Mouse (Mus musculus) midbrain, embryonic 15.5 days (tissue): ENCODE results near the gene Chpf. TPM values are rescaled to one million over a fixed set of nuclear protein-coding genes. Genes with fewer than 3 reads are reported as not detected.

Experiments
- ATAC-seq: fragments of 200-750 bp; cut with Nextera tagmentation; replicated peaks from 2 replicates; pipeline ENCODE4 v1.8.0; 2017; ENCODE audit warnings: moderate TSS enrichment
- H3K27ac ChIP-seq: fragments of 300-500 bp; sonication (generic); 2 replicates; pipeline ENCODE4 v1.5.1; 2015; ENCODE audit warnings: mild to moderate bottlenecking, inconsistent platforms
- H3K27me3 ChIP-seq: fragments of 300-500 bp; sonication (generic); replicated peaks from 2 replicates; pipeline ENCODE4 v1.6.1; 2015; ENCODE audit warnings: inconsistent platforms
- H3K36me3 ChIP-seq: fragments of 300-500 bp; sonication (generic); replicated peaks from 2 replicates; pipeline ENCODE4 v1.6.1; 2015; ENCODE audit warnings: inconsistent platforms
- H3K4me1 ChIP-seq: fragments of 300-500 bp; sonication (generic); 2 replicates; pipeline ENCODE4 v1.6.1; 2015; ENCODE audit warnings: inconsistent platforms
- H3K4me2 ChIP-seq: fragments of 300-500 bp; sonication (generic); 2 replicates; pipeline ENCODE4 v1.6.1; 2015; ENCODE audit warnings: inconsistent platforms, mild to moderate bottlenecking, moderate library complexity
- H3K4me3 ChIP-seq: fragments of 300-500 bp; sonication (generic); 2 replicates; pipeline ENCODE4 v1.5.1; 2015; ENCODE audit warnings: mild to moderate bottlenecking, inconsistent platforms
- H3K9ac ChIP-seq: fragments of 300-500 bp; sonication (generic); 2 replicates; pipeline ENCODE4 v1.6.1; 2015; ENCODE audit warnings: mild to moderate bottlenecking, inconsistent platforms
- H3K9me3 ChIP-seq: fragments of 300-500 bp; sonication (generic); 2 replicates; pipeline ENCODE4 v1.6.1; 2016; ENCODE audit warnings: inconsistent platforms
- WGBS: fragments of 180-500 bp; shearing (Covaris S2); methylation state at CpG from one replicate; pipeline ENCODE4 v1.1.7; 2015; ENCODE audit warnings: mixed read lengths; 5-methylcytosine and 5-hydroxymethylcytosine counted together
- polyA plus RNA-seq: library from polyadenylated mRNA; unstranded; fragments of >200 nt; fragmentation: Nextera tagmentation; extraction: Ambion mirVana; gene quantifications from 2 replicates; pipeline ENCODE4 v1.2.1, GENCODE M21; 2015

The Chpf gene
- polyA plus RNA-seq, 1 experiment from 2014 or later = 42.3 TPM

DNA sequence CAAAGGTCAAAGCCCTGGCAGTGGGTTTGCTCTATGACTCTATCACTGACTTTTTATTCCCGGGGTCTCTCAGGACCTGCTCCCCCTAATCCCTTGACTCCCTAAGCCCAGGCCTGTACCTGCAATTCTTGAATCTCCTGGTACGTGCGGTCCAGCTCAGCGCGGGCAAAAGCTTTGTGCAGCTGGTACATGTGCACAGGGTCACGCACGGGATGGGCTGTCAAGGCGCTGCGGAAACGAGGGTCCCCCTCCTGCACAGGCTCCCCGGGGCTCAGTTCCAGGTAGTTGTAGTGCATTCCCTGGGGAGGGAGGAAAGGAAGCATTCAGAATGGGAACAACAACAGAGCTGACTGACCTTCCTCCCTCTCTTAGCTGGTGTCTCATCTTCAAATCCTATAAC, 2.7 kb downstream of the Chpf start:
- Histone ChIP-seq H3K36me3 (peaks cover 34% of the 10 kb centered on the region), H3K9ac (no peak overlapping the region), H3K4me1 (peaks cover 40% of the 10 kb centered on the region), H3K27ac (no peak overlapping the region), H3K4me2 (no peak overlapping the region), H3K9me3 (no peaks in the 10 kb centered on the region), H3K27me3 (no peaks in the 10 kb centered on the region), H3K4me3 (no peak overlapping the region)
- 89% methylated on average over 11 of the region's 11 CpGs for WGBS
- ATAC-seq = no peak

DNA sequence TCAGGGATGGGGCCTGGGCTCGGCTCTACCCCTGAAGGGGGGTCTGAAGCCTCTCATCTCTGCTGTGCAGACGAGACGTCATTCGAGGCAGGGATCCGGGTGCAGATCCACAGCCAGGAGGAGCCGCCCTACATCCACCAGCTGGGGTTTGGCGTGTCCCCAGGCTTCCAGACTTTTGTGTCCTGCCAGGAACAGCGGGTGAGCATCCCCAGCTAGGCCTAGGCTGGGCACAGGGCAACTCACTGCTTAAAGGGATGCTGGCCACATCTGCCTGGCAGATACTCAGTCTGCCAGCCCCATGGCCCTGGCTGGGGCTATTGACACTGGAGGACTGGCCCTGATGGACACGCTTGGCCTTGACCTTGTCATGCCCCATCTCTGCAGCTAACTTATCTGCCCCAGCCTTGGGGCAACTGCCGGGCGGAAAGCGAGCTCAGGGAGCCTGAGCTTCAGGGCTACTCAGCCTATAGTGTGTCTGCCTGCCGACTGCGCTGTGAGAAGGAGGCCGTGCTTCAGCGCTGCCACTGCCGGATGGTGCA, 9.8 kb downstream of the Chpf start:
- Histone ChIP-seq H3K9ac (no peak overlapping the region), H3K4me2 (no peak overlapping the region), H3K27ac (no peak overlapping the region), H3K36me3 (peaks cover 17% of the 10 kb centered on the region; the same call in 1 of the 2 replicates), H3K9me3 (no peaks in the 10 kb centered on the region), H3K27me3 (no peaks in the 10 kb centered on the region; the same call in 1 of the 2 replicates), H3K4me3 (no peak overlapping the region), H3K4me1 (peaks cover 22% of the 10 kb centered on the region)
- 79% methylated on average over 17 of the region's 17 CpGs for WGBS
- ATAC-seq = no peak

DNA sequence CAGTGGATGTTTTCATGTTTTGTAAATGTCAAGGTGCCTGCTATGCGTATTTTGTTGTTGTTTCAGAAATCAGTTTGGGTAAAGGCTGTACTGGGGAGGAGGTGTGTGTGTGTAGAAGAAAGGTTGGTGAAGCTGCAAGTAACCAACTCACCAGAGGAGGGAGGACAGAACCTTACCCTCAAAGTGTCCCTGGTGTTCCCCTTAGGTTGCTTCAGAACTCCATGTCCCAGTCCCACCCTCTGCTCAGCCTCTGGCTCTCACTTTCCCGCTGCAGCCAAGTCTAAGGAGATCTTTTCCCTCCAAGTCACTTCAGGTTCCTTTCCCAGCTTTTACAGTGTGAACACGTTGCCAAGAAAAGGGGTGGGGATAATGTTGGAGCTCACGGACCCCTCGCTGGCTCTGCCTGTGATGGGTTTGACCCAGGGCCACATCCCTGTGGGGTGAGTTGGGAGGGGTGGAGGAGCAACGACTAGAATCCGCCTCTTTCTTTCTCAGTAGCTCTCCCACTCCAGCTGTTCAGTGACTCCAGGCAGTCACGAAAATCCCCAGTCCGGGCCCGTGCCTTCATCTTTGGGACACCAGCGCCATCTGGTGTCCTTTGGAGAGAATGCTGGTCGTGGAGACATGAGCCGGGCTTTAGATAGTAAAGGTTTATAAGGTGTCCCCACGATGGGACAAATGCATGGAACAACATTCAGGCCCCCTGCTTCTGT, 11.7 kb downstream of the Chpf start:
- H3K36me3 ChIP-seq = peaks cover 5% of the 10 kb centered on the region; the same call in 1 of the 2 replicates
- H3K4me1 ChIP-seq = peaks cover 27% of the 10 kb centered on the region
- peak overlapping the region; percentile 53; the same call in 1 of the 2 replicates for H3K27ac ChIP-seq
- no peaks in the 10 kb centered on the region for H3K9me3 ChIP-seq
- no peak overlapping the region for H3K4me3 ChIP-seq
- 6% methylated on average over 14 of the region's 14 CpGs for WGBS
- peak; percentile 71 for ATAC-seq
- no peak overlapping the region for H3K4me2 ChIP-seq
- peak overlapping the region; percentile 15; the same call in 1 of the 2 replicates for H3K9ac ChIP-seq
- H3K27me3 ChIP-seq = no peaks in the 10 kb centered on the region; the same call in 1 of the 2 replicates

DNA sequence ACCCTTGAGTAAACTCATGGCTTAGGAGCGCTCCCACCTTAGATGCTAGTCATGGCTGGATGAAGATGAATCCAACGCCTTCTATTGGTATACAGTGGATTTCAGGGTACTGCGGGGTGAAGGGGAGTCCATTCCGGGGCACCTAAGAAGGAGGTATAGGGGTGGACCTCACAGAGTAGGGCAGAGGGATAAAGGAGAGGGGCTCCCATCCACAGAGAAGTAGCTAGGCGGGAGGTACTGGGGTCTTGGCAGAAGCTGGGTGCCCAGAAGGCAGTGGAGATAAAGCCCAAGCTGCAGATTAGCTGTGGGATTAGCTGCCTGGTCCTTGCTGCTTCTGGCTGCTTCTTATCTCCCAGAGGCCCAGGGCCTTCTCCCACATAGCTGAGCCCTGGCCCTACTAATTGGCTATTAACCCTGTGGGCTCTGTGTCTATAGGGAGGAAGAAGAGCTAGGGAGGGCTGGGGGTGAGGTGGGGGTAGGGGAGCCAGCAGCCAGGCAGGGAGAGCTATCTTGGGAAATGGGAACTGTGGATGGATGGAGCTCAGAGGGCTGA, 15.4 kb downstream of the Chpf start:
- H3K4me3 ChIP-seq = no peak overlapping the region
- ATAC-seq = peak; percentile 66
- H3K27ac ChIP-seq = peak overlapping the region; percentile 68
- H3K36me3 ChIP-seq = no peaks in the 10 kb centered on the region
- 54% methylated on average over 5 of the region's 5 CpGs for WGBS
- no peaks in the 10 kb centered on the region for H3K27me3 ChIP-seq
- H3K9ac ChIP-seq = 0 out of 2 replicates have a peak overlapping the region, but pooled peaks have one; percentile 12
- no peaks in the 10 kb centered on the region for H3K9me3 ChIP-seq
- no peak overlapping the region for H3K4me2 ChIP-seq
- peaks cover 36% of the 10 kb centered on the region for H3K4me1 ChIP-seq

DNA sequence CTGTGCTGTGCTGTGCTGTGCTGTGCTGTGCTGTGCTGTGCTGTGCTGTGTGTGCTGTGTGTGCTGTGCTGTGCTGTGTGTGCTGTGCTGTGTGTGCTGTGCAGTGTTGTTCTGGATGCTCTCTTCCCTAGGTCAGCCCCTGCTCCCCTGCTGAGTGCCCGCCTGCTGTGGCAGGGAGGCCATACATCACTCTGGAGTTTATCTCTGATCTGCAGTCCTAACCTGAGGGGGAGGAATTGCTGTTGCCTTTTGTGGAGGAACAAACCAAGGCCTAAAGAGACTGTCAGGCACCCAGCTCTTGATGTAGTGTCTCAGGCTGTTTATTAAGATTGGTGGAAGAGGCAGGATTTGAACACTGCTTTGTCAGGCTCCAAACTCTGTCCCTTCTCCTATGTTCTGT, 16.5 kb downstream of the Chpf start:
- 32% methylated on average over 1 of the region's 1 CpGs for WGBS
- H3K4me3 ChIP-seq = no peak overlapping the region
- H3K4me2 ChIP-seq = no peak overlapping the region
- no peak for ATAC-seq
- peak overlapping the region; percentile 68; the same call in 1 of the 2 replicates for H3K27ac ChIP-seq
- no peaks in the 10 kb centered on the region for H3K9me3 ChIP-seq
- no peaks in the 10 kb centered on the region for H3K36me3 ChIP-seq
- H3K27me3 ChIP-seq = no peaks in the 10 kb centered on the region
- H3K4me1 ChIP-seq = peaks cover 47% of the 10 kb centered on the region
- no peak overlapping the region for H3K9ac ChIP-seq

DNA sequence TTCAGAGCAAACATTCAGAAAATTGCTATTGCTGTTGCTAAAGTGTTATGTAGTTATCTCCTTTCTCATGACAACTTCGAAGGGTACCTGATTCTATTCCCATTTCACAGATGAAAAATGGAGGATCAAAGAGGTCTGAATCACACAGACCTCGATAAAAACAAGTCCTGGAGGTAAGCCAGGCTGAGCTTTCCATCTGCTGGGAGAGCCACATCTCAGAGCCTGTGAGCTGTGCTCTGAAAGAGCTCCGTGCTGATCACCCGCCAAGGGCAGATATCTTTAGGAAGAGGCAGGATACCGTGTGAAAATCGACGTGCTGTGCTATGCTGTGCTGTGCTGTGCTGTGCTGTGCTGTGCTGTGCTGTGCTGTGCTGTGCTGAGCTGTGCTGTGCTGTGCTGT, 18.8 kb downstream of the Chpf start:
- H3K27me3 ChIP-seq = no peaks in the 10 kb centered on the region
- no peak for ATAC-seq
- H3K9ac ChIP-seq = no peak overlapping the region
- H3K9me3 ChIP-seq = no peaks in the 10 kb centered on the region
- no peak overlapping the region for H3K27ac ChIP-seq
- peaks cover 56% of the 10 kb centered on the region for H3K4me1 ChIP-seq
- H3K4me3 ChIP-seq = no peak overlapping the region
- H3K4me2 ChIP-seq = no peak overlapping the region
- H3K36me3 ChIP-seq = no peaks in the 10 kb centered on the region
- WGBS = 65% methylated on average over 7 of the region's 7 CpGs

DNA sequence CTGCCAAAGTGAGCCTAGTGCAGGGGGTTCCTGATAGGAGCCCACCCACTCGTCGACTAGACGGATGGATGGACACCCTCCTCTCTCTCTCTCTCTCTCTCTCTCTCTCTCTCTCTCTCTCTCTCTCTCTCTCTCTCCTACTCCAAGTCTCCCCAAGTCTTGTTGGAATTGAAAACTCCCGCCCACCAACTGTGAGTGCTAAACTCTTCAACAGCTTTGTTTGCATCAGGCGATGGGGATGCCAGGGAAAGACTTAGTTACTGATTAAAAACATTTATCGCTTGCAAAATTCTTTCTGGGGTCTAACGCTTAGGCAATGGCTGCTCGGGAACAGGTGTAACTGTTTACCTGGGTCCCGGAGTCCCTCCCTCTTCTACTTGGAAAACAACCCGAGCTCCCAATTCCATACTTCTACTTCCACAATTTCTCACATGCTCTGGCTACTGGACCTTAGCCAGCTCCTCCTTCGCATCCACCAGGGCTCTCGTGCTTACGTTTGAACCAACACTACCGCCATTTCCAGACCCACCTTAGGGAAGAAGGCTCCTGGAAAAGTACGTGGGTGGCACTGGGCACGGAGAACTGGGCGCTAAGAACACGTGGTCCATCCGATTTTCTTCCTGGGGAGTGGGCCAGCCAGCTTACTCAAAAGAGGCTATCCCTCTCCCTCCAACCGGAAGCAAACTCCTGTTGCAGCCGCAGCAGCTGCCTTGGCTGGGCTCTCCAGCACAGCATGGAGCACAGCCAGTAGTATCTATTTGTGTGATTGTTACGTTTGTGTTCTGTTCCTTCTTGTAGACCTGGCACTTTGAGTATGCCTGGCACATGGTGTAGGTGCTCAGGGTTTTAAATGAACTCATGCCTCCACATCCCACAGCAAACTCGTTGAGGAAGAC, 20.1 kb downstream of the Chpf start:
- Histone ChIP-seq H3K9me3 (no peaks in the 10 kb centered on the region), H3K4me3 (peak overlapping the region; percentile 24), H3K9ac (peak overlapping the region; percentile 32; the same call in 1 of the 2 replicates), H3K27me3 (no peaks in the 10 kb centered on the region), H3K4me1 (peaks cover 46% of the 10 kb centered on the region), H3K36me3 (no peaks in the 10 kb centered on the region), H3K4me2 (peak overlapping the region; percentile 52), H3K27ac (peak overlapping the region; percentile 76)
- no peak for ATAC-seq
- WGBS = 16% methylated on average over 23 of the region's 23 CpGs

DNA sequence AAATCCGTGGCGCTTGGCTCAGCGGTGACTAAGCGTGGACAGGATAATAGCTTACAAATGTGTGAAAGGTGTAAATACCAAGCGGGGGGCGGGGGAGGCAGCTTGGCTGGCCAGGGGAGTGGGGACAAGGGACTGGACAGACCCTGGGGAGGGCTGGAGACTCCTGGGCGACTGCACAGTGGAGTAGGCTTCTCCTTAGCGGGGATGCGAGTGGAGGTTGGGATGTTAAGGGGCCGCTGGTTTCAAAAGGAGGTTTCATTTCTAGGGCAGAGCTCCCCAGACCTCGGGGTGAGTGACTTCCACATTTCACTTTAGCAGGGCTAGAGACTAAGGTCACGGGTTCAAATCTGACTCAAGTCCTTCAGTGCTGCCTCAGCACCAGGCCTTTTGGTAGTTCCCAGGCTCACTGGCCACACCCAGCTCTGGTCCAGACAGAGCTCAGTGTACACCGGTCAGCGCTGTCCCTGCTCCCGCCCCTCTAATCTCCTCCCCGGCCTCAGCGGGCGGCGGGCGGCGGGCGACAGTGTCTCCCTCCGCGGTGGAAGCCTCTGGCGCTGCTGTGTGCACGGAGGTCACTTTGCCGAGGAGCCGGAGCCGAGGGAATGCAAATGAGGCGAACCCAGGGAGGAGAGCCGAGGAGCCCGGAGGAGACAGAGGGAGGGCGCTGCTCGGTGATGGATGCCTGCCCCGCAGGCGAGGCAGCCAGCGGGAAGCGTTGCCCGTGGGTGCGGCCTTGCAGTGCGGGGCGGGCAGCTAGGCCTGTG, 20.9 kb downstream of the Chpf start:
- H3K4me2 ChIP-seq = peak overlapping the region; percentile 52
- peaks cover 42% of the 10 kb centered on the region for H3K4me1 ChIP-seq
- 2% methylated on average over 42 of the region's 42 CpGs for WGBS
- no peaks in the 10 kb centered on the region for H3K9me3 ChIP-seq
- H3K27me3 ChIP-seq = no peaks in the 10 kb centered on the region
- peak overlapping the region; percentile 24 for H3K4me3 ChIP-seq
- H3K36me3 ChIP-seq = no peaks in the 10 kb centered on the region
- ATAC-seq = peak; percentile 51
- H3K27ac ChIP-seq = peak overlapping the region; percentile 76
- peak overlapping the region; percentile 32; the same call in 1 of the 2 replicates for H3K9ac ChIP-seq

DNA sequence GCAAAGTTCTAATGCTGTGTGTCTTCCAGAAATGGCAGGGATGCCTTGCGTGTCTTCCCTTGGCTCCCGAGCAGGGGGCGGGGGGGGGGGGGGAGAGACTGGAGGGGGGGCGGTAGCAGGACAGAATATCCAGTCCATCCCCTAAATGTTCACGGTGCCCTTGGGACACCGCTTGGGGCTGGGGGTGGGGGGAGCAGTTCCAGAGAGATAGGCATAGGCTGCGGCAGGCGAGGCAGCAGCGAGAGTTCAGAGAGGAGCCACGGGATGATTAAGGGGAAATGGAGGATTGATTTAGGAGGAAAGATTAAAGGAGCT, 21.4 kb downstream of the Chpf start:
- Histone ChIP-seq H3K4me2 (peak overlapping the region; percentile 52), H3K9me3 (no peaks in the 10 kb centered on the region), H3K27ac (peak overlapping the region; percentile 76), H3K27me3 (no peaks in the 10 kb centered on the region), H3K4me1 (peaks cover 44% of the 10 kb centered on the region), H3K9ac (0 out of 2 replicates have a peak overlapping the region, but pooled peaks have one; percentile 32), H3K4me3 (0 out of 2 replicates have a peak overlapping the region, but pooled peaks have one; percentile 24), H3K36me3 (no peaks in the 10 kb centered on the region)
- 4% methylated on average over 8 of the region's 10 CpGs for WGBS
- peak; percentile 5; the same call in 1 of the 2 replicates for ATAC-seq

DNA sequence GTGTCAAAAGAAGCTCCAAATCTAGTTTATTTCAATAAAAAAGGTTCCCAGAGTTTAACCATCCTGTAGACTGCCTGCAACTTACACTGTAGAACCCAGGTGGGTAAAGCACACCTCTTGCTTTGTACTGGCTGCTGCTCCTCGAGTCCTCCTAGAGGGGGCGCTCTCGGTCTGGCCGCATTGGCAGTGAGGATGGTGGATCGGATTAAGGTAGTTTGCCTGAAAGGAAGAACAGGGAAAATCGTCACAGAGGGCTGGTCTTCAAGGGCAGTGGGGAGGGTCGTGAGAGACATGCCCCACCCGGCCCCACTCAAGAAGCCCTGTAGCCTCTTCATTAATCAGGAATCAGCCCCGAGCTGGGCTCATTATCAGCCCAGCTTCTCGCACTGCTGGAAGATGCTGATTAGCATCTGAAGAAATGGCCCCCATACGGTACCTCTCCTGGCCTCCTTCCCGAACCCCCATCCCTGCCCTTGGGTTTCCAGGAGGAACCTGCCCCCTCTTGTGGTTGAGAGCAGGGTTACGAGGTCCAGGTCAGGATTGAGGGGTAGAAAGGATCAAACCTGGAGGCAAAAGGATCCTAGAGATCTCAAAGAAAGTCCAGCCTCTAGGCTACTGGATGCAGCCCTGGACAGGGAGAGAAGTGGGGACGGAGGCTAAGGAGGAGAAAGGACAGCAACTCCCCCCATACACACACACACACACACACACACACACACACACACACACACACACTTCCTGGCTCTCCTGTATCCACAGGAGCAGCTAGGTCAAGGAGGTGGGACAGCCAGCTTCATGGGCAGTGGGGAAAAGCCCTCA, 22.2 kb downstream of the Chpf start:
- no peaks in the 10 kb centered on the region for H3K9me3 ChIP-seq
- peak; percentile 3; the same call in 1 of the 2 replicates for ATAC-seq
- 7% methylated on average over 14 of the region's 14 CpGs for WGBS
- H3K36me3 ChIP-seq = no peaks in the 10 kb centered on the region
- H3K4me1 ChIP-seq = peaks cover 45% of the 10 kb centered on the region
- no peak overlapping the region for H3K9ac ChIP-seq
- H3K27ac ChIP-seq = peak overlapping the region; percentile 76
- no peak overlapping the region for H3K4me3 ChIP-seq
- no peaks in the 10 kb centered on the region for H3K27me3 ChIP-seq
- peak overlapping the region; percentile 52; the same call in 1 of the 2 replicates for H3K4me2 ChIP-seq

DNA sequence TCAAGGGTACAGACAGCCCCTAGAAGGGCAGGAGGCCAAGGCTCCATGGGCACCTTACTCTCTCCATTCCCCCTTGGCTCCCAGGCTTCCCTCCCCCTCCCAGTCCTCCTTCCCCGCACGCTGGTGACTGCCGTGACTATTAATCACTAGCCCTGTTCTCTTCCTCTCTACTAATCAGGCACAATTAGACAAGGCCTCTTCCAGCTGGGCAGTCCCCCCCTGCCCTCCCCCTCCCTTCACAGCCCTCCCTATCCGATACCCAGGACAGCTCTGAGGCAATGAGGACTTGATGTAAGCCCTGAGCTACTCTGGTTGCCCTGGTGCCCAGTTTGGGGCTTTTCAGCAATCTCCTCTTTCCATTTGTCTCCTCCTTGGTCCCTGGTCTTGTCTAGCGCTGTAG, 23.2 kb downstream of the Chpf start:
- ATAC-seq = peak; percentile 10; the same call in 1 of the 2 replicates
- WGBS = 12% methylated on average over 5 of the region's 5 CpGs
- Histone ChIP-seq H3K9ac (no peak overlapping the region; the same call in 1 of the 2 replicates), H3K27ac (peak overlapping the region; percentile 76), H3K36me3 (no peaks in the 10 kb centered on the region), H3K4me2 (peak overlapping the region; percentile 52), H3K4me1 (peaks cover 50% of the 10 kb centered on the region), H3K9me3 (no peaks in the 10 kb centered on the region), H3K4me3 (no peak overlapping the region), H3K27me3 (peaks cover 5% of the 10 kb centered on the region)
